Mouse (Mus musculus): Measurements from ENCODE around the gene Sox2. TPM values are rescaled to one million over a fixed set of nuclear protein-coding genes. Genes with fewer than 3 reads are reported as not detected.
A peak's percentile ranks its signal among the peaks of the same experiment; 100 is the strongest.

Gene Sox2
- polyA plus RNA-seq, 1 experiment = 0.05 TPM

- TF ChIP-seq POLR2A (IDR thresholded peaks at IDR 0.05; ENCODE audit: control insufficient read depth, low read depth, low read length) (no peak), CTCF (IDR thresholded peaks at IDR 0.05; ENCODE audit: control insufficient read depth, insufficient read depth, insufficient replicate concordance, low read depth, low read length) (peak; percentile 73)
- Histone ChIP-seq H3K27me3 (ENCODE audit: control insufficient read depth, insufficient read depth, low read length) (peaks cover 2% of the 10 kb centered on the region; the same call in 1 of the 2 replicates), H3K27ac (ENCODE audit: control insufficient read depth, insufficient read depth, low read depth, low read length) (no peak overlapping the region), H3K4me3 (ENCODE audit: control insufficient read depth, low read depth, low read length) (no peak overlapping the region), H3K4me1 (ENCODE audit: control insufficient read depth, insufficient read depth, low read length) (peaks cover 15% of the 10 kb centered on the region), H3K36me3 (ENCODE audit: control insufficient read depth, insufficient read depth, low read length) (no peaks in the 10 kb centered on the region)
Observed at GRCm38 (mm10) chr3:34639031-34639872, 11.0 kb upstream of the Sox2 start.

- Histone ChIP-seq H3K4me1 (ENCODE audit: control insufficient read depth, insufficient read depth, low read length) (peaks cover 13% of the 10 kb centered on the region), H3K27ac (ENCODE audit: control insufficient read depth, insufficient read depth, low read depth, low read length) (no peak overlapping the region), H3K36me3 (ENCODE audit: control insufficient read depth, insufficient read depth, low read length) (no peaks in the 10 kb centered on the region), H3K4me3 (ENCODE audit: control insufficient read depth, low read depth, low read length) (no peak overlapping the region), H3K27me3 (ENCODE audit: control insufficient read depth, insufficient read depth, low read length) (peaks cover 2% of the 10 kb centered on the region; the same call in 1 of the 2 replicates)
- no peak for TF ChIP-seq POLR2A (IDR thresholded peaks at IDR 0.05; ENCODE audit: control insufficient read depth, low read depth, low read length)
- TF ChIP-seq CTCF (IDR thresholded peaks at IDR 0.05; ENCODE audit: control insufficient read depth, insufficient read depth, insufficient replicate concordance, low read depth, low read length) = no peak
Observed at GRCm38 (mm10) chr3:34639873-34640270, 10.3 kb upstream of the Sox2 start.

GRCm38 (mm10) chr3:34640276-34640675 is 9.9 kb upstream of the Sox2 start:
- Histone ChIP-seq H3K4me3 (ENCODE audit: control insufficient read depth, low read depth, low read length) (no peak overlapping the region), H3K27ac (ENCODE audit: control insufficient read depth, insufficient read depth, low read depth, low read length) (no peak overlapping the region), H3K4me1 (ENCODE audit: control insufficient read depth, insufficient read depth, low read length) (peaks cover 13% of the 10 kb centered on the region), H3K27me3 (ENCODE audit: control insufficient read depth, insufficient read depth, low read length) (peaks cover 2% of the 10 kb centered on the region; the same call in 1 of the 2 replicates), H3K36me3 (ENCODE audit: control insufficient read depth, insufficient read depth, low read length) (no peaks in the 10 kb centered on the region)
- no peak for TF ChIP-seq CTCF (IDR thresholded peaks at IDR 0.05; ENCODE audit: control insufficient read depth, insufficient read depth, insufficient replicate concordance, low read depth, low read length)
- TF ChIP-seq POLR2A (IDR thresholded peaks at IDR 0.05; ENCODE audit: control insufficient read depth, low read depth, low read length) = no peak

GRCm38 (mm10) chr3:34640690-34641600 is 9.3 kb upstream of the Sox2 start:
- peak; percentile 87 for TF ChIP-seq CTCF (IDR thresholded peaks at IDR 0.05; ENCODE audit: control insufficient read depth, insufficient read depth, insufficient replicate concordance, low read depth, low read length)
- TF ChIP-seq POLR2A (IDR thresholded peaks at IDR 0.05; ENCODE audit: control insufficient read depth, low read depth, low read length) = no peak
- Histone ChIP-seq H3K27me3 (ENCODE audit: control insufficient read depth, insufficient read depth, low read length) (peaks cover 2% of the 10 kb centered on the region; the same call in 1 of the 2 replicates), H3K4me3 (ENCODE audit: control insufficient read depth, low read depth, low read length) (peak overlapping the region; percentile 12; the same call in 1 of the 2 replicates), H3K4me1 (ENCODE audit: control insufficient read depth, insufficient read depth, low read length) (peaks cover 13% of the 10 kb centered on the region), H3K27ac (ENCODE audit: control insufficient read depth, insufficient read depth, low read depth, low read length) (no peak overlapping the region), H3K36me3 (ENCODE audit: control insufficient read depth, insufficient read depth, low read length) (no peaks in the 10 kb centered on the region)

GRCm38 (mm10) chr3:34641756-34642497 is 8.3 kb upstream of the Sox2 start:
- peaks cover 13% of the 10 kb centered on the region for H3K4me1 ChIP-seq (ENCODE audit: control insufficient read depth, insufficient read depth, low read length)
- H3K36me3 ChIP-seq (ENCODE audit: control insufficient read depth, insufficient read depth, low read length) = no peaks in the 10 kb centered on the region
- no peak overlapping the region for H3K27ac ChIP-seq (ENCODE audit: control insufficient read depth, insufficient read depth, low read depth, low read length)
- H3K4me3 ChIP-seq (ENCODE audit: control insufficient read depth, low read depth, low read length) = no peak overlapping the region; the same call in 1 of the 2 replicates
- no peak for TF ChIP-seq CTCF (IDR thresholded peaks at IDR 0.05; ENCODE audit: control insufficient read depth, insufficient read depth, insufficient replicate concordance, low read depth, low read length)
- no peak for TF ChIP-seq POLR2A (IDR thresholded peaks at IDR 0.05; ENCODE audit: control insufficient read depth, low read depth, low read length)
- H3K27me3 ChIP-seq (ENCODE audit: control insufficient read depth, insufficient read depth, low read length) = peaks cover 2% of the 10 kb centered on the region; the same call in 1 of the 2 replicates

- H3K27ac ChIP-seq (ENCODE audit: control insufficient read depth, insufficient read depth, low read depth, low read length) = no peak overlapping the region
- TF ChIP-seq CTCF (IDR thresholded peaks at IDR 0.05; ENCODE audit: control insufficient read depth, insufficient read depth, insufficient replicate concordance, low read depth, low read length) (no peak), POLR2A (IDR thresholded peaks at IDR 0.05; ENCODE audit: control insufficient read depth, low read depth, low read length) (no peak)
- H3K27me3 ChIP-seq (ENCODE audit: control insufficient read depth, insufficient read depth, low read length) = peaks cover 2% of the 10 kb centered on the region; the same call in 1 of the 2 replicates
- no peaks in the 10 kb centered on the region for H3K36me3 ChIP-seq (ENCODE audit: control insufficient read depth, insufficient read depth, low read length)
- H3K4me3 ChIP-seq (ENCODE audit: control insufficient read depth, low read depth, low read length) = no peak overlapping the region
- peaks cover 13% of the 10 kb centered on the region for H3K4me1 ChIP-seq (ENCODE audit: control insufficient read depth, insufficient read depth, low read length)
Observed at GRCm38 (mm10) chr3:34642498-34642941, 7.7 kb upstream of the Sox2 start.
